ENCODE assay signal across 13 mouse cellular contexts in the genomic region with DNA sequence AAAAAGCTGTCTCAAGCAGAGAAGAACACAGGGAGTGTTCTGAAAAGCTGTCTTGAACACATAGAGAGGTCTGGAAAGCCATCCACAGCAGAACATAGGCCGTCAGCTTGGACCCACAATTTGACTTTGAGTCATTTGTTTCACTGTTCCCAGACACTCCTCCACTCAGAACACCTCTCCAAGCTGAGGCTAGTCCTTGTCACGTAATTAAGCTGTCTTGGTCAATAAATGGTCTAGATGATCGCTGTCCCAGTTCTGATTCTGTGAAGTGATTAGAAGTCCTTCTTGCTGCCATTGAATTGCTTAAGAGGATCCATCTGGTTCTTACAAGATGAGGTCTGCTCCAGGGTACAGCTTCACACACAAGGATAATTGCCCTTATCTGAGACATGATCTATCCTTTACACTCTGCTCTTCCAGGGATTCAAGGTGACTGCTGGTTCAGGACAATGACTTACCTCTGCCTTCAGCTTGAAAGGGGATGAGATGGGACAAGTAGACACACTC. TPM values are rescaled to one million over a fixed set of nuclear protein-coding genes. Genes with fewer than 3 reads are reported as not detected.
DNase-seq lines count a peak whose midpoint lies in the region.
"Had no signal": no experiment of that assay in that cellular context is flagged by ENCODE, and none has a peak within 500 bp of the region (broad histone marks: within the 10 kb centered on the region; RNA-seq: fewer than 3 reads in every experiment).

No protein-coding gene starts in this region.

- peak; percentile 69 for DNase-seq in heart, adult 11 months
- DNase-seq in heart, postnatal 14 days: no peak
- peak; percentile 24 for DNase-seq in lung, postnatal 36 days
- no peak for DNase-seq in lung, postnatal 14 days
- peak; percentile 98 for DNase-seq in fat pad, adult 2 months (ENCODE audit: extremely low read depth, low read depth, low spot score)
- DNase-seq in thymus, postnatal 25 days: no peak
- no peak for DNase-seq in embryo, embryonic 11 days
- DNase-seq: adrenal gland, postnatal 36 days; B cell, adult 2 months; cerebellum, adult 2 months; cerebellum, postnatal 10 days; gastrocnemius, postnatal 10 days; heart, postnatal 36 days had no signal

- intact Hi-C loops in heart, postnatal 14 days (cut with DNase I): no loop called here

RNA-seq across cellular contexts. Expression of gene Zfp212, which starts 1.5 kb away (rescaled TPM):
- 10 to 100 TPM; 11.7 to 13.0 TPM for total RNA-seq in heart, postnatal 14 days (2021)

RNA-seq across cellular contexts. Expression of gene Zfp956, which starts 34.4 kb away (rescaled TPM):
- 1 to 10 TPM; 1.3 to 1.9 TPM for total RNA-seq in heart, postnatal 14 days (2021)

RNA-seq across cellular contexts. Expression of gene Zfp282, which starts 41.8 kb away (rescaled TPM):
- 1 to 10 TPM; 8.5 to 9.1 TPM for total RNA-seq in heart, postnatal 14 days (2021)

Comparison
In these comparisons a context has a peak if more than half of its experiments do, and no peak if none do; other contexts are left out.
1. DNase-seq: peak in heart, adult 11 months (single experiment), lung, postnatal 36 days (single experiment) and fat pad, adult 2 months (single experiment); none in heart, postnatal 14 days (0 of 2), lung, postnatal 14 days (single experiment), thymus, postnatal 25 days (single experiment) and embryo, embryonic 11 days (single experiment).